ENCODE assay signal across 20 mouse cellular contexts in the genomic region with DNA sequence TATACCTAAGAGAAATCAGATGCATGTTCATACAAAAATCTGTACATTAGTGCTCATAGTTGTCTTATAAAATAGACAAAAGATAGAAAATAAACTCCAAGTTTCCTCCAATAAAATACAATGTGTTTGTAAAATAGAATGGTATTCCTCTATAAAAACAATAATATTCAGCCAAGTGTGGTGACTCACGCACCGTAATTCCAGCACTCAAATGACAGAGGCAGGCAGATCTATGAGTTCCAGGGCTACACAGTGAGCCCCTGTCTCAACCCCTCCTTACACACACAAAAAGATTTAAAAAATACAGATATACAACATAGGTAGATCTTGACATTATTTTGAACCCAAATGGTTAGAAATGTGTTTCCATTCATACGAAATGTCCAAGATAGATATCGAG. TPM values are rescaled to one million over a fixed set of nuclear protein-coding genes. Genes with fewer than 3 reads are reported as not detected.
DNase-seq lines count a peak whose midpoint lies in the region; ATAC-seq lines count a peak whose summit lies in the region.
"Had no signal": no experiment of that assay in that cellular context is flagged by ENCODE, and none has a peak within 500 bp of the region (broad histone marks: within the 10 kb centered on the region; RNA-seq: fewer than 3 reads in every experiment).

No protein-coding gene starts in this region.

- peaks cover 31% of the 10 kb centered on the region for H3K36me3 ChIP-seq in forebrain, embryonic 10.5 days (replicated peaks)
- H3K36me3 ChIP-seq in hindbrain, embryonic 14.5 days (replicated peaks; ENCODE audit: control insufficient read depth, insufficient read depth) = 0 out of 2 replicates have a peak, but pooled peaks cover 9% of the 10 kb centered on the region
- H3K36me3 ChIP-seq: G1E had no signal

- no peak overlapping the region for H3K27ac ChIP-seq in forebrain, embryonic 10.5 days
- H3K27ac ChIP-seq in hindbrain, embryonic 14.5 days = no peak overlapping the region

- no peak for ATAC-seq in hindbrain, embryonic 14.5 days (ENCODE audit: low FRiP score)
- ATAC-seq: activated CD4-positive, CD25-positive, alpha-beta regulatory T cell, adult 4 months; CD4-positive, CD25-positive, alpha-beta regulatory T cell, adult 4 months; Patski had no signal

- H3K4me2 ChIP-seq in hindbrain, embryonic 14.5 days (replicated peaks) = no peak overlapping the region

- H3K9ac ChIP-seq in hindbrain, embryonic 14.5 days = no peak overlapping the region

- H3K4me3 ChIP-seq in forebrain, embryonic 10.5 days = no peak overlapping the region
- H3K4me3 ChIP-seq in hindbrain, embryonic 14.5 days (replicated peaks; ENCODE audit: low read length) = no peak overlapping the region

- H3K9me3 ChIP-seq in forebrain, embryonic 10.5 days = no peaks in the 10 kb centered on the region
- no peaks in the 10 kb centered on the region for H3K9me3 ChIP-seq in hindbrain, embryonic 14.5 days (ENCODE audit: control insufficient read depth, low read length)
- H3K9me3 ChIP-seq: G1E had no signal

- H3K27me3 ChIP-seq in forebrain, embryonic 10.5 days (ENCODE audit: poor library complexity, severe bottlenecking) = no peaks in the 10 kb centered on the region
- no peaks in the 10 kb centered on the region for H3K27me3 ChIP-seq in hindbrain, embryonic 14.5 days (ENCODE audit: control insufficient read depth, insufficient read depth, low read length)
- H3K27me3 ChIP-seq: CH12.LX had no signal

- WGBS in forebrain, embryonic 10.5 days = 93% methylated on average over 4 of the region's 4 CpGs
- WGBS in hindbrain, embryonic 14.5 days = 95% methylated on average over 4 of the region's 4 CpGs

- peaks cover 30% of the 10 kb centered on the region for H3K4me1 ChIP-seq in forebrain, embryonic 10.5 days
- peaks cover 13% of the 10 kb centered on the region for H3K4me1 ChIP-seq in hindbrain, embryonic 14.5 days (replicated peaks; ENCODE audit: control insufficient read depth, insufficient read depth, low read length)

- peak; percentile 57 for DNase-seq in 3T3-L1 (ENCODE audit: low read depth, low spot score)
- peak; percentile 53 for DNase-seq in NIH3T3 (ENCODE audit: low read depth)
- no peak for DNase-seq in forebrain, embryonic 10.5 days (ENCODE audit: extremely low spot score, low spot score)
- DNase-seq in hindbrain, embryonic 14.5 days (ENCODE audit: low spot score) = no peak
- DNase-seq: adrenal gland, adult 2 months; adrenal gland, adult 8-10 months; adrenal gland, postnatal 10 days; adrenal gland, postnatal 14 days; adrenal gland, postnatal 25 days; adrenal gland, postnatal 36 days; cerebellum, adult 11 months; cerebellum, adult 11-12 months; cerebellum, adult 18-20 months; cerebellum, adult 2 months; cerebellum, adult 8-10 months had no signal

RNA-seq across cellular contexts. Expression of gene Scd1, which starts 15.8 kb away (rescaled TPM):
- 21.8 and 23.4 TPM in 2 replicates for polyA plus RNA-seq in forebrain, embryonic 10.5 days (2016; fragmentation: Nextera tagmentation; extraction: Ambion mirVana)
- polyA plus RNA-seq in hindbrain, embryonic 14.5 days (2014; fragmentation: Nextera tagmentation; extraction: Ambion mirVana) = 8.4 and 10.6 TPM in 2 replicates

RNA-seq across cellular contexts. Expression of gene Scd4, which starts 59.0 kb away (rescaled TPM):
- polyA plus RNA-seq in forebrain, embryonic 10.5 days (2016; fragmentation: Nextera tagmentation; extraction: Ambion mirVana) = 0.06 TPM in 1 of 2 replicates, not detected in the other
- polyA plus RNA-seq in hindbrain, embryonic 14.5 days (2014; fragmentation: Nextera tagmentation; extraction: Ambion mirVana) = 0.25 and 0.30 TPM in 2 replicates

Comparison
In these comparisons a context has a peak if more than half of its experiments do, and no peak if none do; other contexts are left out.
1. DNase-seq: peak in 3T3-L1 (single experiment) and NIH3T3 (single experiment); none in forebrain, embryonic 10.5 days (single experiment) and hindbrain, embryonic 14.5 days (single experiment).